Mouse (Mus musculus) MEL (cell line): ENCODE data around the gene Sars.

Experiments
- CTCF ChIP-seq, 3 experiments: IDR thresholded peaks in 2 of 3; conservative IDR thresholded peaks in 1 of 3; 2 replicates each; pipeline ENCODE4 v1.5.1; 2011 to 2012; ENCODE audit warnings: low read length in 3 of 3, low read depth in 2 of 3, mild to moderate bottlenecking in 2 of 3, improper control_type of control experiment in 1 of 3, inconsistent platforms in 1 of 3, mixed read lengths in 1 of 3, moderate library complexity in 1 of 3; ENCODE audit not compliant: control insufficient read depth in 1 of 3, insufficient read depth in 1 of 3, poor library complexity in 1 of 3, severe bottlenecking in 1 of 3
- MXI1 ChIP-seq: IDR thresholded peaks from 2 replicates; pipeline ENCODE4 v1.6.1; 2011; ENCODE audit warnings: mild to moderate bottlenecking, low read depth, low read length, improper control_type of control experiment
- NELFE ChIP-seq: IDR thresholded peaks from 2 replicates; pipeline ENCODE4 v1.6.1; 2011; ENCODE audit warnings: low read depth, low read length, improper control_type of control experiment
- RCOR1 ChIP-seq: IDR thresholded peaks from 2 replicates; pipeline ENCODE4 v1.6.1; 2012; ENCODE audit warnings: low read depth, mild to moderate bottlenecking, inconsistent platforms, low read length, improper control_type of control experiment
- SIN3A ChIP-seq: IDR thresholded peaks from 2 replicates; pipeline ENCODE4 v1.6.1; 2012; ENCODE audit warnings: low read length, improper control_type of control experiment, inconsistent platforms
- USF1 ChIP-seq: IDR thresholded peaks from 2 replicates; pipeline ENCODE4 v1.6.1; 2014; ENCODE audit warnings: low read depth, mild to moderate bottlenecking, inconsistent platforms, low read length, improper control_type of control experiment, moderate library complexity
- ZC3H11A ChIP-seq: IDR thresholded peaks from 2 replicates; pipeline ENCODE4 v1.6.1; 2012; ENCODE audit warnings: low read depth, mild to moderate bottlenecking, inconsistent platforms, low read length, improper control_type of control experiment
- ZNF384 ChIP-seq: IDR thresholded peaks from 2 replicates; pipeline ENCODE4 v1.6.1; 2012; ENCODE audit warnings: low read depth, mild to moderate bottlenecking, inconsistent platforms, low read length, improper control_type of control experiment

DNA sequence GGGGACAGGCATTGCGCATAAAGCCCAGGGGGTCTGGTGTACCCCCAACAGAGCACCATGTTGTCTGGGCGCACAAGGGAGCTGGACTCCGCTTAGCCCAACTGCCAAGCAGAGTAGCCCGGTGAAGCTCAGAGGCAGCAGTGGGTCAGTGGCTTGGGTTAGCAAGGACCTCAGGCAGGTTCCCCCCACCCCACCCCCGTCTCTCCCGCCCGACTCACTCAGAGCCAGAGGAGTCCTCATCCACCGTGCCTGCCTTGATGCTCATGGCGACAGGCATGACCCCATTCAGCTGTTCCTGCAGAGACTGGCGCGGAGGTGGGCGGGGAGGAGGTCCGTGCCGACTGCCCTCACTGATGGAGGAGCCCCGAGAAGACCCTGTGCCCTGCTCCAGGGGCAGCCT is 52.2 kb downstream of the Sars start:
- TF ChIP-seq USF1 (no peak), ZNF384 (no peak), SIN3A (no peak), ZC3H11A (no peak), NELFE (no peak), CTCF (IDR thresholded peaks at IDR 0.05 in 2 of 3, conservative IDR thresholded peaks at IDR 0.05 in 1 of 3; ENCODE audit: control insufficient read depth in 1 of 3, insufficient read depth in 1 of 3, low read depth in 2 of 3, low read length in 3 of 3, poor library complexity in 1 of 3, severe bottlenecking in 1 of 3) (no peak), RCOR1 (no peak), MXI1 (no peak)
